Mouse (Mus musculus): ENCODE measurements at regions not wholly inside any gene's neighbourhood (a gene's known extent, or its start where the extent isn't known, plus 50 kb on each side); places are given as distances from the start of the nearest gene placed in this dataset.
"Not testable (repeated sequence)": the region's sequence is repeated elsewhere in the genome, so short reads cannot be mapped to it uniquely, and the experiment has no call there.

- DNase-seq (ENCODE audit: low spot score) = no peak
Measured at GRCm38 (mm10) chr9:9606322-9606721, 367.4 kb upstream of the Arhgap42 start.

- DNase-seq (ENCODE audit: low spot score) = no peak
Measured at GRCm38 (mm10) chr9:9591263-9591662, 352.4 kb upstream of the Arhgap42 start.

- no peak for DNase-seq (ENCODE audit: low spot score)
Measured at GRCm38 (mm10) chr9:9583011-9583605, 344.2 kb upstream of the Arhgap42 start.

- no peak for DNase-seq (ENCODE audit: low spot score)
Measured at GRCm38 (mm10) chr9:9582301-9583010, 343.6 kb upstream of the Arhgap42 start.

- DNase-seq (ENCODE audit: low spot score) = no peak
Measured at GRCm38 (mm10) chr9:9568040-9568649, 329.2 kb upstream of the Arhgap42 start.

GRCm38 (mm10) chr9:9564551-9564950 lies 325.6 kb upstream of the Arhgap42 start:
- DNase-seq (ENCODE audit: low spot score) = no peak

- no peak for DNase-seq (ENCODE audit: low spot score)
Measured at GRCm38 (mm10) chr9:9548657-9549056, 309.8 kb upstream of the Arhgap42 start.

GRCm38 (mm10) chr9:9547570-9547969 lies 308.7 kb upstream of the Arhgap42 start:
- DNase-seq (ENCODE audit: low spot score) = peak; percentile 10

- no peak for DNase-seq (ENCODE audit: low spot score)
Measured at GRCm38 (mm10) chr9:9547121-9547520, 308.2 kb upstream of the Arhgap42 start.

- no peak for DNase-seq (ENCODE audit: low spot score)
Measured at GRCm38 (mm10) chr9:9500345-9500744, 261.4 kb upstream of the Arhgap42 start.

GRCm38 (mm10) chr9:9493594-9494182 lies 254.8 kb upstream of the Arhgap42 start:
- no peak for DNase-seq (ENCODE audit: low spot score)

GRCm38 (mm10) chr9:9477145-9477544 lies 238.2 kb upstream of the Arhgap42 start:
- DNase-seq (ENCODE audit: low spot score) = no peak

- DNase-seq (ENCODE audit: low spot score) = no peak
Measured at GRCm38 (mm10) chr9:9475009-9475744, 236.3 kb upstream of the Arhgap42 start.

GRCm38 (mm10) chr9:9444213-9444612 lies 205.3 kb upstream of the Arhgap42 start:
- no peak for DNase-seq (ENCODE audit: low spot score)

GRCm38 (mm10) chr9:9420326-9420725 lies 181.4 kb upstream of the Arhgap42 start:
- DNase-seq (ENCODE audit: low spot score) = no peak

GRCm38 (mm10) chr9:9412460-9413181 lies 173.7 kb upstream of the Arhgap42 start:
- no peak for DNase-seq (ENCODE audit: low spot score)

GRCm38 (mm10) chr9:9394190-9394589 lies 155.3 kb upstream of the Arhgap42 start:
- not testable (repeated sequence) for DNase-seq (ENCODE audit: low spot score)

GRCm38 (mm10) chr9:9376650-9377189 lies 137.8 kb upstream of the Arhgap42 start:
- DNase-seq (ENCODE audit: low spot score) = no peak

GRCm38 (mm10) chr9:9375304-9375904 lies 136.5 kb upstream of the Arhgap42 start:
- DNase-seq (ENCODE audit: low spot score) = peak; percentile 84

GRCm38 (mm10) chr9:9372594-9372993 lies 133.7 kb upstream of the Arhgap42 start:
- peak; percentile 8 for DNase-seq (ENCODE audit: low spot score)

GRCm38 (mm10) chr9:9368731-9369130 lies 129.8 kb upstream of the Arhgap42 start:
- DNase-seq (ENCODE audit: low spot score) = no peak
